Mouse (Mus musculus) kidney, embryonic 14.5 days (tissue): ENCODE data around the gene Ccl27b. TPM values are rescaled to one million over a fixed set of nuclear protein-coding genes. Genes with fewer than 3 reads are reported as not detected.

Source experiments
- polyA plus RNA-seq: library from polyadenylated mRNA; unstranded; fragments of >200 nt; fragmentation: Nextera tagmentation; extraction: Ambion mirVana; gene quantifications from 2 replicates; pipeline ENCODE4 v1.2.1, GENCODE M21; 2014

Ccl27b gene
- polyA plus RNA-seq, 1 experiment from 2014 or later, result not detected

Other genes starting within 250 kb of the Ccl27b start
- gene Gm21586, start 215.9 kb upstream of the Ccl27b start, polyA plus RNA-seq, result not detected in 2 replicates
- gene Gm2163, start 188.5 kb upstream of the Ccl27b start, polyA plus RNA-seq, result not detected in 2 replicates
- 0.19 TPM in 1 of 2 replicates, not detected in the other for gene Fam205a2, start 127.1 kb upstream of the Ccl27b start, polyA plus RNA-seq
- gene Gm10591, start 43.1 kb upstream of the Ccl27b start, polyA plus RNA-seq, result 2.3 TPM in 1 of 2 replicates, not detected in the other
- gene Gm2564, start 25.5 kb upstream of the Ccl27b start, polyA plus RNA-seq, result not detected in 2 replicates
- not detected in 2 replicates for gene Il11ra2, start 6.6 kb downstream of the Ccl27b start, polyA plus RNA-seq
- gene 4930578G10Rik, start 80.3 kb downstream of the Ccl27b start, polyA plus RNA-seq, result not detected in 2 replicates
- gene Ccl19, start 101.3 kb downstream of the Ccl27b start, polyA plus RNA-seq, result not detected in 2 replicates
- 47.2 and 48.1 TPM in 2 replicates for gene Ccl21a, start 118.7 kb downstream of the Ccl27b start, polyA plus RNA-seq
- not detected in 2 replicates for gene Fam205a1, start 198.6 kb downstream of the Ccl27b start, polyA plus RNA-seq
- gene Gm12394, start 201.5 kb downstream of the Ccl27b start, polyA plus RNA-seq, result 0.14 and 0.16 TPM in 2 replicates
- gene Fam205c, start 219.0 kb downstream of the Ccl27b start, polyA plus RNA-seq, result 0.35 TPM in 1 of 2 replicates, not detected in the other